Mouse (Mus musculus) C2C12 (cell line): ENCODE data around the gene Tkt.

ENCODE experiments used
- CEBPB ChIP-seq: IDR thresholded peaks from one replicate; pipeline ENCODE4 v1.6.1; 2011; ENCODE audit warnings: low read depth, mild to moderate bottlenecking, control low read depth, moderate library complexity
- CTCF ChIP-seq: IDR thresholded peaks from one replicate; pipeline ENCODE4 v1.5.1; 2011; ENCODE audit not compliant: control insufficient read depth, insufficient read depth, insufficient read length
- FOSL1 ChIP-seq: IDR thresholded peaks from one replicate; pipeline ENCODE4 v1.8.0; 2011; ENCODE audit warnings: mild to moderate bottlenecking, low read length; ENCODE audit not compliant: poor library complexity, insufficient read depth, severe bottlenecking
- MAX ChIP-seq: IDR thresholded peaks from one replicate; pipeline ENCODE4 v1.6.1; 2011; ENCODE audit warnings: mild to moderate bottlenecking, control low read depth
- MYOD1 ChIP-seq: IDR thresholded peaks from one replicate; pipeline ENCODE4 v1.6.1; 2011; ENCODE audit warnings: low read depth; ENCODE audit not compliant: control insufficient read depth, insufficient read length
- MYOG ChIP-seq: IDR thresholded peaks from one replicate; pipeline ENCODE4 v1.6.1; 2011; ENCODE audit not compliant: control insufficient read depth, insufficient read length; ENCODE audit errors: extremely low read depth
- USF1 ChIP-seq: IDR thresholded peaks from one replicate; pipeline ENCODE4 v1.6.1; 2011; ENCODE audit warnings: low read depth, mild to moderate bottlenecking, control low read depth, moderate library complexity

GRCm38 (mm10) chr14:30510214-30510763, 37.9 kb upstream of the Tkt start:
- TF ChIP-seq CTCF (no peak), CEBPB (no peak), MYOD1 (no peak), FOSL1 (no peak), USF1 (no peak), MYOG (no peak), MAX (no peak)
